Mouse (Mus musculus): ENCODE data around the gene Fbxl8.
"Not testable (repeated sequence)": the region's sequence is repeated elsewhere in the genome, so short reads cannot be mapped to it uniquely, and the experiment has no call there.

Gene Fbxl8

DNA sequence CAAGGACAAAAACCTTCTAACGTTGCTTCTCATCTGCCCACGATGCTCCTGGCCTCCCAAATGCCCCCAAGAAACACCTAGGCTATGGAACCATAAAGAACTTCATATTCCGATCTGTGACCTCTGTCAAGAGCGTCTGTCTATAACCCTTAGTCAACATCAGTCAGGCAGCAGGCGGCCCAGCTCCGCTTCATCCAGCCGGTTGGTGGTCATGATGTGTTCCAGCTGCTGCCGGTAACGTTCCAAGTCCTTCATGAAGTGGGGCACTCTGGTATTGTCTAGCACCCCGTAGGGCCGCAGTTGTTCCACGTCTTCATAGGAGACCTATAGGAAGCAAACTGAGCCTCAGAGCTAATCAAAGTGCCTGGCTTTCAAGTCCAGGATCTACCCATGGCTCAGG lies 17.4 kb downstream of the Fbxl8 start:
- no peak for DNase-seq (ENCODE audit: low spot score in 2 of 2)

DNA sequence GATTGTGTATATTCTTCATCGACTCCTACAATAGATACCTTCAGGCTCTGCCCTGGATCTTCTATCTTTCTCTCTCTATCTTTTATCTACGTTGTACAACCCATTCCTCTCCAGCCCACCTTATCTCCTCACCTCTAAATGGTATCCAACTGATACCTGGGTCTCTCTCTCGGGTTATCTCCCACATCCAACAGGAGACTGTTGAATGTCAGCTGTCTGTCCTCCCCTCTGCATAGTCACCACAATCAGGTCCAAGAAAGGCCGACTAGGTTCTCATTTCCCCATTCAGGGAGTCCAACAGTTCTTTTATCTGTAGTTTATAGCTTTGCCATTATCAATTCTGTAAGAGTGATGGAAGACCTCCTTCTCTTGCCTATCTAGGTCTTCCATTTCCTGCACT lies 17.8 kb downstream of the Fbxl8 start:
- DNase-seq (ENCODE audit: low spot score in 2 of 2) = no peak

DNA sequence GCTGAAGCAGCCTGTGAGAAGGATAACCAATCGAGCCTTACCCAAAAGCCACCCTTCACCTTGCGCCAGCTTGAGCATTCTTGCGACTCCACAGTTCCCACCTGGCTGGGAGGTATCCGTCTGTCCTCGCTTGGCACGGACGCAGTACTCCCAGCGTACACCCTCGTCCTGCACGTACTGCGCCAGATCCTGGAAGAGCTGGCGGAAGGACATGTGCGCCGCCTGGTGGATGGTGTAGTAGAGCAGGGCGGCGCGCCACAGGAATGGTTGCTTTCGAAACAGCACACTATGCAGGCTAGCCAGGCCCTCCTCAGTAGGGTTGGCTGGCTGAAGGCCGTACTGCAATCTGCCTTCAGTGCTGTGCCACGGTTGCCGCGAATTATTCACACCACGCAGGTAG lies 18.6 kb downstream of the Fbxl8 start:
- peak in 1 of 2 experiments; percentile 57 for DNase-seq (ENCODE audit: low spot score in 2 of 2)

- no peak for DNase-seq (ENCODE audit: low spot score in 2 of 2)
Observed at GRCm38 (mm10) chr8:105285514-105285913, 21.1 kb downstream of the Fbxl8 start.

GRCm38 (mm10) chr8:105286907-105287306 lies 22.5 kb downstream of the Fbxl8 start:
- DNase-seq (ENCODE audit: low spot score in 2 of 2) = no peak

- no peak for DNase-seq (ENCODE audit: low spot score in 2 of 2)
Observed at GRCm38 (mm10) chr8:105288231-105288630, 23.8 kb downstream of the Fbxl8 start.

DNA sequence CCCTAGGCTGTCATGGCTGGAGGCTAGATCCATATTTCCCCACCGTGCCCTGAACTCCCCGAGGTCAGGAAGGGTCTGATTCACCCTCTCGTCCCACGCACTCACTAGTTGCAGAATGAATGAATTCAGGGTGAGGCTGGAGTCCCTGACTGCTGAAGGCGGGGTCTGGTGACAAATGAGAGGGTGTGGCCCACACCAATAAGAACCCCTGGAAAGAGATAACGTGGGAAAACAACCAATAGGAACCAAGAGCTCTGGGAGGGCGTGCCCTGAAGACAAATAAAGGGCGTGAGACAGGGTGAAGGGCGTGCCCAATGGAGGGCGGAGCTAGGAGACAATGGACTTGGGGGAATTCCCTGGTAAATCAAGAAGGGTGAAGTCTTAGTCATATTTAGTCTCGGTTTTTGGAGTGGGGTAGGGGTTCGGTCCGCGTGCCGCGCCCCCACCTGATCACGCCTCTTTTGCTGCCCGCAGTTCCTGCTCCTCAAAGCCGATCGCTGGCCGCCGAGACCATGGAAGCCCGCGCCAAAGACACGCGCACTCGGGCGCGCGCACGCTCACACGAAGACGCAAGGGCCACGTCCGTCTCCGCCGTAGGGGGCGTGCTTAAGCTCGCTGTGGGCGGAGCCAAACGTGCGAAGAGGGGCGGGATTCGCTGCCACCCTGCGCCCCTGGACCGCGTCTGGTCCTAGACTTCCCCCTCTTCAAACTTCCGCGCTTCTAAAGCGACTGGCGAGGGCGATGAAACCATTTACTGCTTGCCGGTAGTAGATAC lies 24.7 kb downstream of the Fbxl8 start:
- peak; percentile 94 to 97 for DNase-seq (ENCODE audit: low spot score in 2 of 2)

GRCm38 (mm10) chr8:105289805-105290460 lies 25.5 kb downstream of the Fbxl8 start, which contains the start of gene 4931428F04Rik:
Gene 4931428F04Rik (minus strand): TSS chr8:105289864.
- peak; percentile 55 to 58 for DNase-seq (ENCODE audit: low spot score in 2 of 2)

GRCm38 (mm10) chr8:105290554-105291314 lies 26.3 kb downstream of the Fbxl8 start:
- peak; percentile 80 to 95 for DNase-seq (ENCODE audit: low spot score in 2 of 2)

GRCm38 (mm10) chr8:105291364-105291763 lies 26.9 kb downstream of the Fbxl8 start:
- not testable (repeated sequence) for DNase-seq (ENCODE audit: low spot score in 2 of 2)

GRCm38 (mm10) chr8:105291802-105292201 lies 27.4 kb downstream of the Fbxl8 start:
- not testable (repeated sequence) for DNase-seq (ENCODE audit: low spot score in 2 of 2)

- no peak for DNase-seq (ENCODE audit: low spot score in 2 of 2)
Observed at GRCm38 (mm10) chr8:105292471-105292870, 28.0 kb downstream of the Fbxl8 start.

- DNase-seq (ENCODE audit: low spot score in 2 of 2) = no peak
Observed at GRCm38 (mm10) chr8:105293405-105293804, 29.0 kb downstream of the Fbxl8 start.

GRCm38 (mm10) chr8:105294776-105295175 lies 30.3 kb downstream of the Fbxl8 start:
- no peak for DNase-seq (ENCODE audit: low spot score in 2 of 2)

DNA sequence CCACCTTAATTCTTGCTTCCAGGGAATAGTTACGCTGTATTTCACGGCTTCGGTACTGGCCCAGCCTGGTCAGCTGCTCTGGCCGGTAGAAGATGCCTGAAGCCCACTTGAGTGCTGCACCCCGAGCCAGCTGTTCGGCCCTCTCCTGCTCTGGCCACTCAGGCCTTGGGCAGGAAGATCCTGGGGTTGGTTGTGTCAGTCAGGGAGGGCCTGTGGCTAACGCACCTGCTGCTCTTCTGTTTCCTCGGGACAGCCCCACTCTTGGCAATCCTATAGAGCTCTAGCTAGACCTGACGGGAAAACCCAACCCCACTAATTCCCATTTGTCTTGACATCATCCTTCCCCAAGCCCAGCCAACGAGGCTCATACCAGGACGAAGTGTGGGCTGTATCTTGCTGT lies 30.8 kb downstream of the Fbxl8 start:
- DNase-seq (ENCODE audit: low spot score in 2 of 2) = no peak

GRCm38 (mm10) chr8:105295895-105296573 lies 31.6 kb downstream of the Fbxl8 start, which contains the start of gene Exoc3l:
Gene Exoc3l (minus strand): TSS chr8:105296101.
- DNase-seq (ENCODE audit: low spot score in 2 of 2) = no peak

DNA sequence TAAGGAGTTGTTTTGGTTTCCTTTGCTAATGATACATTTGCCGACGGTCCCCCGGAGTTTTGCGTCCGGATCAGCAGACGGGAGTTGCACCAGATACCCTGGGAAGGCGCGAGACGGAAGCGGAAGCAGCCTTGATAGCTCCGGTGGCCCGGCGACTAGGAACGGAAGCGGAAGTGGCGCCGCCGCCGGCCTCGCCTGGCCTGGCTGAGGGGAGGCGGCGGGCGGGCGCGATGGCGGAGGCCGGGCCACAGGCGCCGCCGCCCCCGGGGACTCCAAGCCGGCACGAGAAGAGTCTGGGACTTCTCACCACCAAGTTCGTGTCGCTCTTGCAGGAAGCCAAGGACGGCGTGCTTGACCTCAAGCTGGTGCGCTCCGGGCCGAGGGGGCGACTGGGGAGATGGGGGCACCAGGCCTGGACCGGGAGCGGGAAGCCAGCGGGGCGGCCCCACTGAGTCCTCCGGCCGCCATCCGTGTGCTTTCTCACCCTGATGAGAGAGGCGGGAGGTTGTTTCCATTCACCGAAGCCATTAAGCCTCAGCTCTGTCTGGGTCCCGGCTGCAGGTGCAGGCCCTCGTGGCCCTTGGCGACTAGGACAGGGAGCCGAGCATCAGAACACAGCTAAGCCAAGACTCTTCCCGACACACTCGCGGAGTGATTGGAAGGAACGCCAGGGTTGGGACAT lies 33.2 kb downstream of the Fbxl8 start, which contains the start of gene E2f4:
TSS of gene E2f4 (plus strand) at position 153 of the 682 bp plus-strand sequence.
- peak; percentile 82 to 88 for DNase-seq (ENCODE audit: low spot score in 2 of 2)

- peak; percentile 49 to 58 for DNase-seq (ENCODE audit: low spot score in 2 of 2)
Observed at GRCm38 (mm10) chr8:105298351-105299252, 34.2 kb downstream of the Fbxl8 start.

- no peak for DNase-seq (ENCODE audit: low spot score in 2 of 2)
Observed at GRCm38 (mm10) chr8:105299962-105300361, 35.5 kb downstream of the Fbxl8 start.

GRCm38 (mm10) chr8:105303396-105303795 lies 38.9 kb downstream of the Fbxl8 start:
- no peak for DNase-seq (ENCODE audit: low spot score in 2 of 2)
